Mouse (Mus musculus): ENCODE results near the gene Gm28168.
"Not testable (repeated sequence)": the region's sequence is repeated elsewhere in the genome, so short reads cannot be mapped to it uniquely, and the experiment has no call there.

The Gm28168 gene

DNA sequence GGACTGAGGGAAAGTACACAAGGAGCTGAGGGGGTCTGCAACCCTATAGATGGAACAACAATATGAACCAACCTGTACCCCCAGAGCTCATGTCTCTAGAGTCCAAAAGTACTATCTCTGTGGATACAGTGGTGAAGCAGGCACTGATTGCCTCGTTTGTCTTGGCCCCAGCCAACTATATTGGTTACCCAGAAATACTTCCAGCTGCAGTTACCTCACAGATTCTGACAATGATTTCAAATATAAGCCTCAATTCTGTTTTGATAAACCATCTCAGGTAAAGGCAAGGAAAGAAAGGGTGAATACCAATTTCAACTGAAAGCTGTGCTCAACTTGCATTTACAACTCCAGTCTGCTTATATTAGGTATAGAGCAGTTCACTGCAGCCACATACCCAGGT is at the start of gene Gm28168:
TSS of gene Gm28168 (plus strand) at position 301 of the 400 bp plus-strand sequence.
- not testable (repeated sequence) for DNase-seq

GRCm38 (mm10) chr1:117965639-117966038 is 37.8 kb downstream of the Gm28168 start, which contains the start of gene Gm7145:
Gm7145 (plus strand) TSS chr1:117965939.
- no peak for DNase-seq

Measured in cerebellum, postnatal 36 days (tissue).